ENCODE assay signal across 8 mouse cellular contexts in genomic region chr17:5769776-5770175, GRCm38 (mm10).
DNase-seq lines count a peak whose midpoint lies in the region; ATAC-seq and TF ChIP-seq lines count a peak whose summit lies in the region.

No protein-coding gene starts in this region.

- peak; percentile 39 to 49 for DNase-seq in cerebellum, adult 2 months
- peak; percentile 86 for DNase-seq in adrenal gland, postnatal 14 days
- peak; percentile 58 to 79 for DNase-seq in kidney, postnatal 36 days
- DNase-seq in frontal cortex, adult 2 months (ENCODE audit: extremely low spot score in 1 of 2, low spot score in 1 of 2), result no peak
- DNase-seq in right cerebral cortex, adult 18-20 months, result no peak

- no peaks in the 10 kb centered on the region; the same call in 1 of the 2 replicates for H3K4me1 ChIP-seq in cerebellum, adult 2 months (ENCODE audit: control insufficient read depth, insufficient read depth, low read length)
- H3K4me1 ChIP-seq in heart, embryonic 15.5 days (replicated peaks), result peaks cover 19% of the 10 kb centered on the region
- peaks cover 17% of the 10 kb centered on the region for H3K4me1 ChIP-seq in midbrain, embryonic 13.5 days (replicated peaks)

- no peak for TF ChIP-seq POLR2A in cerebellum, adult 2 months (IDR thresholded peaks at IDR 0.05; ENCODE audit: borderline replicate concordance, insufficient read depth, low read length)

- H3K27me3 ChIP-seq in cerebellum, adult 2 months (ENCODE audit: control insufficient read depth, insufficient read depth, low read length), result no peaks in the 10 kb centered on the region
- no peaks in the 10 kb centered on the region for H3K27me3 ChIP-seq in heart, embryonic 15.5 days
- peaks cover 5% of the 10 kb centered on the region for H3K27me3 ChIP-seq in midbrain, embryonic 13.5 days

- peak overlapping the region; percentile 77 for H3K4me2 ChIP-seq in heart, embryonic 15.5 days
- H3K4me2 ChIP-seq in midbrain, embryonic 13.5 days (replicated peaks), result peak overlapping the region; percentile 56

- H3K9me3 ChIP-seq in heart, embryonic 15.5 days (replicated peaks), result no peaks in the 10 kb centered on the region; the same call in 1 of the 2 replicates
- no peaks in the 10 kb centered on the region for H3K9me3 ChIP-seq in midbrain, embryonic 13.5 days

- H3K36me3 ChIP-seq in heart, embryonic 15.5 days, result no peaks in the 10 kb centered on the region
- H3K36me3 ChIP-seq in midbrain, embryonic 13.5 days, result no peaks in the 10 kb centered on the region

- TF ChIP-seq CTCF in cerebellum, adult 2 months (IDR thresholded peaks at IDR 0.05; ENCODE audit: borderline replicate concordance, insufficient read depth, low read depth, low read length), result no peak

- H3K9ac ChIP-seq in heart, embryonic 15.5 days, result peak overlapping the region; percentile 46; the same call in 1 of the 2 replicates
- 0 out of 2 replicates have a peak overlapping the region, but pooled peaks have one; percentile 36 for H3K9ac ChIP-seq in midbrain, embryonic 13.5 days (replicated peaks)

- H3K4me3 ChIP-seq in cerebellum, adult 2 months (replicated peaks; ENCODE audit: insufficient read depth, low read depth, low read length), result no peak overlapping the region
- peak overlapping the region; percentile 48 for H3K4me3 ChIP-seq in heart, embryonic 15.5 days
- H3K4me3 ChIP-seq in midbrain, embryonic 13.5 days (replicated peaks), result peak overlapping the region; percentile 29; the same call in 1 of the 2 replicates

- no peak overlapping the region for H3K27ac ChIP-seq in cerebellum, adult 2 months (ENCODE audit: insufficient read depth, low read length)
- H3K27ac ChIP-seq in heart, embryonic 15.5 days, result peak overlapping the region; percentile 89
- peak overlapping the region; percentile 70; the same call in 1 of the 2 replicates for H3K27ac ChIP-seq in midbrain, embryonic 13.5 days

- WGBS in cerebellum, adult 2 months, result 14% methylated on average over 7 of the region's 7 CpGs
- WGBS in heart, embryonic 15.5 days, result 24% methylated on average over 7 of the region's 7 CpGs
- WGBS in midbrain, embryonic 13.5 days, result 48% methylated on average over 7 of the region's 7 CpGs

- no peak for ATAC-seq in cerebellum, adult (ENCODE audit: insufficient number of reproducible peaks, low FRiP score, low TSS enrichment)
- ATAC-seq in heart, embryonic 15.5 days (replicated peaks; ENCODE audit: insufficient number of reproducible peaks, insufficient read depth, low FRiP score, low read depth), result no peak
- no peak for ATAC-seq in midbrain, embryonic 13.5 days

Comparison
In these comparisons a context has a peak if more than half of its experiments do, and no peak if none do; other contexts are left out.
1. DNase-seq: peak in cerebellum, adult 2 months (2 of 2), adrenal gland, postnatal 14 days (single experiment) and kidney, postnatal 36 days (2 of 2); none in frontal cortex, adult 2 months (0 of 2) and right cerebral cortex, adult 18-20 months (single experiment).